Mouse (Mus musculus): ENCODE measurements around the gene Agxt. TPM values are rescaled to one million over a fixed set of nuclear protein-coding genes. Genes with fewer than 3 reads are reported as not detected.

Agxt gene
- polyA plus RNA-seq, 1 experiment from 2014 or later: not detected

Other genes with a start within 250 kb of the Agxt start
- 0.12 and 0.17 TPM in 2 replicates for gene Ankmy1, start 232.3 kb upstream of the Agxt start, polyA plus RNA-seq (2015; fragmentation: Nextera tagmentation; extraction: Ambion mirVana)
- 9.8 and 12.8 TPM in 2 replicates for gene Dusp28, start 228.3 kb upstream of the Agxt start, polyA plus RNA-seq (2015; fragmentation: Nextera tagmentation; extraction: Ambion mirVana)
- gene Rnpepl1, start 224.5 kb upstream of the Agxt start, polyA plus RNA-seq (2015; fragmentation: Nextera tagmentation; extraction: Ambion mirVana): 30.9 and 31.0 TPM in 2 replicates
- 14.9 and 15.8 TPM in 2 replicates for gene Capn10, start 200.9 kb upstream of the Agxt start, polyA plus RNA-seq (2015; fragmentation: Nextera tagmentation; extraction: Ambion mirVana)
- gene Gpr35, start 184.4 kb upstream of the Agxt start, polyA plus RNA-seq (2015; fragmentation: Nextera tagmentation; extraction: Ambion mirVana): 0.14 and 0.48 TPM in 2 replicates
- gene Aqp12, start 128.9 kb upstream of the Agxt start, polyA plus RNA-seq (2015; fragmentation: Nextera tagmentation; extraction: Ambion mirVana): not detected in 2 replicates
- gene Kif1a, start 33.3 kb upstream of the Agxt start, polyA plus RNA-seq (2015; fragmentation: Nextera tagmentation; extraction: Ambion mirVana): 9.7 and 10.8 TPM in 2 replicates
- 0.12 and 0.24 TPM in 2 replicates for gene 2310007B03Rik, start 25.7 kb downstream of the Agxt start, polyA plus RNA-seq (2015; fragmentation: Nextera tagmentation; extraction: Ambion mirVana)
- gene Crocc2, start 33.5 kb downstream of the Agxt start, polyA plus RNA-seq (2015; fragmentation: Nextera tagmentation; extraction: Ambion mirVana): 0.17 and 0.31 TPM in 2 replicates
- gene Sned1, start 100.6 kb downstream of the Agxt start, polyA plus RNA-seq (2015; fragmentation: Nextera tagmentation; extraction: Ambion mirVana): 3.8 and 5.0 TPM in 2 replicates
- gene Mterf4, start 170.7 kb downstream of the Agxt start, polyA plus RNA-seq (2015; fragmentation: Nextera tagmentation; extraction: Ambion mirVana): 19.9 and 21.8 TPM in 2 replicates
- 49.2 and 51.8 TPM in 2 replicates for gene Ppp1r7, start 207.6 kb downstream of the Agxt start, polyA plus RNA-seq (2015; fragmentation: Nextera tagmentation; extraction: Ambion mirVana)
- gene Pask, start 208.2 kb downstream of the Agxt start, polyA plus RNA-seq (2015; fragmentation: Nextera tagmentation; extraction: Ambion mirVana): 7.5 and 7.6 TPM in 2 replicates
- 0.60 and 0.75 TPM in 2 replicates for gene Ano7, start 238.7 kb downstream of the Agxt start, polyA plus RNA-seq (2015; fragmentation: Nextera tagmentation; extraction: Ambion mirVana)

All from heart, embryonic 13.5 days (tissue).